Mouse (Mus musculus): ENCODE measurements around the gene Eif3g.

Gene Eif3g

GRCm38 (mm10) chr9:20857131-20857530 is 41.3 kb downstream of the Eif3g start:
- peak; percentile 83 for DNase-seq (ENCODE audit: low read depth)

GRCm38 (mm10) chr9:20850179-20850578 is 48.2 kb downstream of the Eif3g start:
- no peak for DNase-seq (ENCODE audit: low read depth)
